Mouse (Mus musculus): ENCODE results near the gene Il21r.

The Il21r gene

GRCm38 (mm10) chr7:125638870-125639386, 35.7 kb downstream of the Il21r start:
- 34% methylated on average over 9 of the region's 9 CpGs for WGBS

- WGBS, result 42% methylated on average over 6 of the region's 6 CpGs
Measured at GRCm38 (mm10) chr7:125643880-125644279, 40.7 kb downstream of the Il21r start.

DNA sequence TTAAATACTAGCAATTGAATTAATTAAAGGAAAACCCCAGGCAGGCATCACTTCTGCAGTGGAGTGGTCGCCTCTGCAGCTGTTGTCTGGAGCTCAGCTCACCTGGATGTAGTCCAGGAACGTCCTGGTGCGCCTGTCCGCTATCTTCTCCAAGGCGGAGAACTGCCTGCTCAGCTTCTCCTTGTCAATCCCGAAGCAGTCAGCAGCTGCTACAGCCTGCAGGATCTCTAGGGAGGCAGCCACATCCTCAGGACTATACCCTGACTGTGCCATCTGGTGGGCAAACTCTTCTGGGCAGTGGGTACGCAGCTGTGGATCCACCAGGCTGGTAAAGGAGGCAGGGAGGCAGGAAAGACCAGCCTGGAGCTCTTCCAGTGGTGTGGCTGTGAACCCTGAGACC, 42.2 kb downstream of the Il21r start:
- WGBS, result 69% methylated on average over 7 of the region's 7 CpGs

GRCm38 (mm10) chr7:125649013-125649412, 45.8 kb downstream of the Il21r start:
- WGBS, result 84% methylated on average over 1 of the region's 1 CpGs

GRCm38 (mm10) chr7:125657511-125657910, 54.3 kb downstream of the Il21r start:
- WGBS, result 93% methylated on average over 6 of the region's 6 CpGs

DNA sequence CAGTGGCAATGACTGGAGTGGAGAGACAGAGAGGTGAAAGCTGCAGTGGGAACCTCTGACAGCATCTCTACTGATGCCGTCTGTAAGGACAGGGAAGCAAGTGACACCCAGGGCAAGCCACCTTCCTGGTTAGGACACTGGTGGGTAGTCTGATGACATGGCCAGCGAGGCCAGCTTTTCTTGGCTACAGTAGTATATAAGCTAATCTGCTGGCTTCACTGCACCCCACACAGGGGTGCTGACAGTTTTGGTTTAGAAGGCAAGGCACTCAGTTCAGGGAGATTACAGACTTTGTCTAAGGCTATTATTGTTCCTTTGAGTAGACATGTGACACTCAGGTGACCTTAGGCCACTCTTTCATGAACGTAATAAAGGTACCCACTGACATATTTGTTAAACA, 60.4 kb downstream of the Il21r start:
- WGBS, result 91% methylated on average over 3 of the region's 3 CpGs

GRCm38 (mm10) chr7:125670865-125671264, 67.6 kb downstream of the Il21r start:
- 95% methylated on average over 6 of the region's 6 CpGs for WGBS

DNA sequence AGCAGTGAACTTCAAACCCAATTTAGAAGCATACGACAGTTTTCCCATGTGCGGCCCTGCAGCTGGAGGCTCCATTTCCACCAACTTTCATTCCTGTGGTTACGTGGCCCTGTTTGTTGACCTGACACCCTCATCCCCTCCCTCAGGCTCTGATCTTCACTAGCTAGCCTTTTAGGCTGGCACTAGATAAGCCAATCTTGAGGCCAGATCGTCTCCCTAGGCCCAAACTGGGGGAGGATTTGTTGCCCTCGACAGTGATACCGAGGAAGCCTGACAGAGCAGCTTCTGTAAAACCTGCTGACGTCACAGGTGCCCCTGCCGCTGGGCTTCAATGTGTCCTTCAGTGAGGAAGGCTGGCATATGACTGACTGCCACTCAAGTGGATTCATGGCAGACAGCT, 68.2 kb downstream of the Il21r start:
- 90% methylated on average over 8 of the region's 8 CpGs for WGBS

- 74% methylated on average over 2 of the region's 2 CpGs for WGBS
Measured at GRCm38 (mm10) chr7:125674916-125675315, 71.7 kb downstream of the Il21r start.

GRCm38 (mm10) chr7:125678756-125679155, 75.5 kb downstream of the Il21r start:
- 66% methylated on average over 8 of the region's 8 CpGs for WGBS

GRCm38 (mm10) chr7:125679936-125680335, 76.7 kb downstream of the Il21r start:
- WGBS, result 66% methylated on average over 9 of the region's 9 CpGs
